Mouse (Mus musculus): Measurements from ENCODE around the gene Ptcd3. TPM values are rescaled to one million over a fixed set of nuclear protein-coding genes. Genes with fewer than 3 reads are reported as not detected.

Ptcd3 gene
- polyA plus RNA-seq (2012; rRNA removed), result 33.2 and 36.1 TPM in 2 replicates

DNA sequence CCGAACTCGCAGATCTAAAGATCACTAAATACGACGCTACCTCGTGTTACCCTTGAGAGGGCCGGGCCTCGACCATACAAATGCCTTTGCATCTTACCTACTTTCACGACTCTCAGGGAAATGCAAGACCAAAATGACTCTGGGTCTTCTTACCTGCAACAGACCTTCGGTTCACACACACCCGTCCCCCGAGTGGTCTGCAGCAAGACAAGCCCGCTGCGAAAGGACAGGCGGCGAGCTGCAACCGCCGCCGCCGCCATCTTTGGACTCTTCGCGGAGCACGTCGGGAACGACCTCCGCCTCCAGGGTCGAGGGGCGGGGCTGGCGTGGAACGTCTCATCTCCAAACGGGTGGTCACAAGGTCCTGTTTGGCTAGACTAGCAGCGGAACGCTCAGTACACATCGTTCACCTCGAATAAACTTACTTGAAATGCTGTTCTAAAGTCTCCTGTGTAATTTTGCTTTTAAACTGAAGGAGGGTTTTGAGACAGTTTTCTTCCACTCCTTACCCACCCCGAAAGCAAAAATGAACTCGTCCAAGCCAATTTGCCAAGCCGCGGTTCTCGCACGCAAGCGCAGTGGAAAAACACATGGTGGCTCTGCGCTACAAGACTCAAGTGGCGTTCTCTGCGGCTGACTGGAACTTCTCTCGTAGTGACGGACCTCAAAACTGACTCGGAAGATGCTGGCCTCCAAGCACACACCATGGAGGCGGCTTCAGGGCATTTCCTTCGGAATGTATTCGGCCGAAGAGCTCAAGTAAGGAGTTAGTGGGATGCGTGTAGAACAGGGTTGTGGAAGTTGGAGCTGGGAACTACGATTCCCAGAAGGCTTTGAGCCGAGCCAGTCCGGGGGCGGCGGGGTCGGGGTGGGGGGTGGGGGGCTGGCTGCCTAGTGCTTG is at the start of gene Ptcd3, which contains the start of gene Polr1a:
Gene Ptcd3, minus strand, starts transcription at position 270 of the 901 bp plus-strand sequence.
Gene Polr1a, plus strand, starts transcription at position 573 of the 901 bp plus-strand sequence.

DNA sequence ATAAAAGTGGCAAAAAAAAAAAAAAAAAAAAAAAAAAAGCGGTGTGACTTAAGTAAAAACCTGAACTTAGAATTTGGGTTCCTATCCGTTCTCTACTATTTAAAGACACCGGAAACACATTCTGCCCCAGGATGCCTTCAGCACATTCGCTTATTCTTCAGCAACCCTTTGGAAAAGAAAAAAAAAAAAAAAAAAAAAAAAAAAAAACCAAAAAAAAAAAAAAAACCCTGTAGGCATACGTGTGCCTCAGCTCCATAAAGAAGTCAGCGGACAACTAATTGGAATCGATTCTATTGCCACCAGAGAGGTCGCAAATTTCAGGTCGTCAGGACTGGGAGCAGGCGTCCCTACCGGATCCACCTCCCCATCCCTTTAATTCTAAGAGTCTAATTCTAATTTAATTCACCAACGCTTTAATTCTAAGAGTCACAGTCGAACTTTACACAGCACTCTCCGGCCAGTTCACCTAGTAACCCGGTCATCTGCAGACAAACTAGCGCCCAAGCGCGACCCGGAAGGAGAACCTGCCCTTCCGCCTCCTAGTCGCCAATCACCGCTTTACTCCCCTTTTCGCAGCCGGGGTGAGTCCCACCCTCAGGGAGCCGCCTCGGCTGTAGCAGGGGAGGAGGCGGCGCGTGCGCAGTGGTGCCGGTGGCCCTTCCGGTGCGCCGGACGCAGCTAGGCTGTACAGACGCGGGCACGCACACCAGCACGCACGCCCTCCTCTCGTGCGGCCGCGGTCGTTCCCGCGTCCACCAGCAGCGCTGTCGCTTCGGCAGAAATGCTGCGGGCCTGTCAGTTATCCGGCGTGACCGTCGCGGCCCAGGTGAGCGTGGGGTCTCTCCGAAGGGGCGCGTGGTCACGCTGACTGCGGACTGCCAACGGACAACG is 77.6 kb downstream of the Ptcd3 start, which contains the start of gene Immt:
Gene Immt, plus strand, starts transcription at position 642 of the 891 bp plus-strand sequence.

Other genes with a start within 250 kb of the Ptcd3 start
- gene Reep1, start 201.2 kb downstream of the Ptcd3 start, polyA plus RNA-seq (2012; rRNA removed), result 2.1 and 2.3 TPM in 2 replicates
- gene Mrpl35, start 81.8 kb downstream of the Ptcd3 start, polyA plus RNA-seq (2012; rRNA removed), result 13.3 and 13.5 TPM in 2 replicates
- gene Immt, start 77.4 kb downstream of the Ptcd3 start, polyA plus RNA-seq (2012; rRNA removed), result 51.7 and 56.9 TPM in 2 replicates
- 9.5 and 9.9 TPM in 2 replicates for gene Polr1a, start 303 bp upstream of the Ptcd3 start, polyA plus RNA-seq (2012; rRNA removed)
- gene St3gal5, start 188.8 kb upstream of the Ptcd3 start, polyA plus RNA-seq (2012; rRNA removed), result 101 and 119 TPM in 2 replicates